Mouse (Mus musculus): ENCODE data around the gene Scaf1.
A peak's percentile ranks its signal among the peaks of the same experiment; 100 is the strongest.

Scaf1 gene

DNA sequence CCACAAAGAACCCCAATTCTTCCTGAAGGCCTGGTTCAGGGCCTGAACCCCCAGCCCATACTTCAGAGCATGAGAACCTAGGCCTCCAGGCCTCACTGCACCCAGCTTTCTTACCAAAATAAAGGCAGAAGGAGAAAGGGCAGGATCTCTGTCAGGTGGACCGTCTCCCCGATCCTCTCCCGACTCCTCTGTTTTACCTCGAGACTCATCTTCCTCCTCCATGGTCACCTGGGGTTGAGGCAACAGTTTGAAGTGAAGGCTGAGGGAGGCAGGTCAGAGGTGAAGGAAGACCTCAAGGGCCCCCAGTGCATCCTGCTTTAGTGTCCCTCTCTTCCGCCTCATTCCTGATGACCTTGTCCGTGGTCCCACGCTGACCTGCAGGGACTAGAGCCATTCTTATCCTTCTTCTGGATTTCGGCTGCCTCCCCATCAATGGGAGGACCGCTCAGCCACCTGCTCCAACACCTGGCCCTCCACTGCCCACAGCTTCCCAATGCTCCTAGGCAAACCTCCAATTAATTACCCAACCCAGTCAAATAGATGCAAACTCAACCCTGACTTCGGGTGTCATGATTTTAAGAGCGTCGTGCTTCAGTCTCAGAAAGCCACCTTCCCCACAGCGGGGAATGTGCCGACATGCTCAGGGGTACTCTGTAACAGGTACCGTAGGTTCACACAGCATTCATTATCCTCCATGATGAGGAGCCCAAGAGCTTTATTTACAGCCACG, 2.6 kb downstream of the Scaf1 start:
- no peak for DNase-seq (ENCODE audit: low spot score)

GRCm38 (mm10) chr7:45012824-45013223, 3.3 kb downstream of the Scaf1 start:
- DNase-seq (ENCODE audit: low spot score) = no peak

GRCm38 (mm10) chr7:45012011-45012410, 4.2 kb downstream of the Scaf1 start:
- no peak for DNase-seq (ENCODE audit: low spot score)

- no peak for DNase-seq (ENCODE audit: low spot score)
These were observed 7.8 kb downstream of the Scaf1 start for GRCm38 (mm10) chr7:45008411-45008810.

- DNase-seq (ENCODE audit: low spot score) = no peak
These were observed 8.3 kb downstream of the Scaf1 start for GRCm38 (mm10) chr7:45007846-45008245.

DNA sequence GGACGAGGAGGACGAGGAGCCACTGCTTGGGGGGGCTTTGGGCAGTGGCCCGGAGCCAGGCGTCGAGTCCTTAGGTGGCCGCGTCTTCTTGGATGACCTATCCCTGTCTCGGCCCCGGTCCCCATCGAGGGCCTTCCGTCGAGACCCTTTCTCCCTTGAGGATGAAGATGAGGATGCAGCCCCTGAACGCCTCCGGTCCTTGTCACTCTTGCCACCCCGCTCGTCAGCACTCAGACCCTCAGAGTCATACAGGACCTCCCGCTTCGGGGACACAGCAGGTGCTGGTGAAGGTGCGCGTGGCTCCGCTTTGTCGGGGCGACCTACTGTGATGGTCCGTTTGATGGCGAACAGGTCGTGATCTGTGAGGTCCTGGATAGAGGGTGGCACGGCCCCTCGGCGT, 9.0 kb downstream of the Scaf1 start:
- no peak for DNase-seq (ENCODE audit: low spot score)

DNA sequence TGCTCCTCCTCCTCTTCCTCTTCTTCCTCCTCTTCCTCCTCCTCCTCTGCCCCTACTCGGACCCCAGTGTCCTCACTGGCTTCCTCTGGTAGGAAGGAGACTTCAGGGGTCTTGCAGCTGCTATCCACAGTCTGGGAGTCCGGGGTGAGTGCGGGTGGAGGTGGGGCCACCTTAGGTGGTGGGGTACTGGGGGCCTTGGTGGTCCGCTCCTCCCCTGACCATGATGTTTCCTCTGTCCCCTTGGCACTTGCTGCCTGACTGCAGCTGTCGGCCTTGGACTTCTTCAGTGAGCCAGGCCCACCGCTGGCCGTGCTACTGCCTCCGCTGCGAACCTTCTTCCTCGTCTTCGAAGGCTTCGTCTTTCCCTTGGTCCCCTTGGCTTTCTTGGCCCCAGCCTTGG, 9.7 kb downstream of the Scaf1 start:
- no peak for DNase-seq (ENCODE audit: low spot score)

DNA sequence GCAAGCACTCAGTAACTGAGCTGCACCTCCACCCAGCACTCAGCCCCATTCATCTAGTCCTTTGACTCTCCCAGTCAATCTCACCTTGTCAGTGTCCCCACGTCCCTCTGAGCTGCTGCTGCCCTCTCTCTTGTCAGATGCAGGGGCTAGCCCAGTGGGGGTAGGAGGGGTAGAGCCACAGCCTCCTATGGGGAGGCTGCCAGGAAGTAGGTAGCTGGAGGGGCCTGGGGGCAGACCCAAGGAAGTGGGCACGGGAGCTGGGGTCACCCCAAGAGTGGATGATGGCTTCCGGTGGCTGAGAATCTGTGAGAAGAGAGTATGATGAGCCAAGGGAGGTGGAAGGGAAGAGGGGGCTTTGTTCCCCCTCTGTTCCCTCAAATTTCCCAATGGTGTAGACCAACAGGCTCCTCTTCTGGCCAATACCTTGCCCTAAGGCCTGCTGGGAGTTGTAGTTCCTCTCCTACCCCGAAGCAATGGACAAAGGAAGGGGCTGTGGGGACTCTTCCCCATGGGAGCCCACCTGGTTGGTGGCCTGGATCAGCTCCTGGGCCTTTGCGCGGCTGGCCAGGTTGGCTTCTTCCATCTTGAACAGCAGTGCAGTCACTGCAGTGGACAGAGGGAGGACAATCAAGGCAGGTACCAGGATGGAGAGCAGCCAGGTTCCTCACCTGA, 10.7 kb downstream of the Scaf1 start:
- no peak for DNase-seq (ENCODE audit: low spot score)

DNA sequence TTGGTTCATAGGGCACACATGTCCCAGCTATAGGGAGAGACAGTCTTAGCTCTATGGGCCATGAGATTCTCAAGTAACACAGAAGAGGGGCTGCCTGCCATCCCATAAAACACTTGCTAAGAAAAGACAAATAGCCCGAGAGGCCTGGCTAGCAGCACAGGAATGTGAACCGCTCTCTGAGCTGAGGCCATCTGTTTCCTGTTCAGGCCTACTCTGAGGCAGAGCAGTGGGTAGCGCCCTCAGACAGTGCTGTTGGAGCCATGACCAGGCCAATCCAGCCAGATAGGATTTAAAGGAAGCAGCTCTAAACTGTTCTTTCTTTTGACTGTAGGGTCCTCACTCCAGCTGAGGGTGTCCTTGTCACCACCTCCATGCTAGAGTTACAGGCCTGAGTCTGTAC, 11.6 kb downstream of the Scaf1 start:
- no peak for DNase-seq (ENCODE audit: low spot score)

- no peak for DNase-seq (ENCODE audit: low spot score)
These were observed 13.7 kb downstream of the Scaf1 start for GRCm38 (mm10) chr7:45002440-45002839.

DNA sequence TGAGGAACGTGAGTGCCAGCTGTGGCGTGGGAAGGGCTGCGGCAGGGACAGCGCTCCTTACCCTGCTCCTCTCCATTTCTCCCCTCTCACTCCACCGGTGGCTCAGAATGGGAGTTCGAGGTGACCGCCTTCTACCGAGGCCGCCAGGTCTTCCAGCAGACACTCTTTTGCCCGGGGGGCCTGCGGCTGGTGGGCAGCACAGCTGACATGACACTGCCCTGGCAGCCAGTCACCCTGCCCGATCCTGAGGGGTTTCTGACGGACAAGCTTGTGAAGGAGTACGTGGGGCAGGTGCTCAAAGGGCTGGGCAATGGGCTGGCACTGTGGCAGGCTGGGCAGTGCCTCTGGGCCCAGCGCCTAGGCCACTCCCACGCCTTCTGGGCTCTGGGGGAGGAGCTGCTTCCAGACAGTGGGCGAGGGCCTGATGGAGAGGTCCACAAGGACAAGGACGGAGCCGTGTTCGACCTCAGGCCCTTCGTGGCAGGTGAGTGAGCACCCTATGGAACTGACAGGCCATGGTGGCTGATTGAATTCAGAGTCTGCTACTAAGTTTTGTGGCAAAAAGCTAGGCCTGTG, 15.5 kb downstream of the Scaf1 start:
- DNase-seq (ENCODE audit: low spot score) = peak; percentile 47

GRCm38 (mm10) chr7:44999753-45000152, 16.4 kb downstream of the Scaf1 start:
- no peak for DNase-seq (ENCODE audit: low spot score)

GRCm38 (mm10) chr7:44998501-44998955, 17.6 kb downstream of the Scaf1 start, which contains the start of gene Bcl2l12:
Gene Bcl2l12, minus strand, starts transcription at chr7:44998712.
- peak; percentile 54 for DNase-seq (ENCODE audit: low spot score)

GRCm38 (mm10) chr7:44997940-44998428, 18.2 kb downstream of the Scaf1 start:
- DNase-seq (ENCODE audit: low spot score) = no peak

- peak; percentile 92 for DNase-seq (ENCODE audit: low spot score)
These were observed 18.8 kb downstream of the Scaf1 start, which contains the start of gene Irf3 for GRCm38 (mm10) chr7:44997231-44997939. Gene Irf3, plus strand, starts transcription at chr7:44997648.

GRCm38 (mm10) chr7:44996672-44997071, 19.5 kb downstream of the Scaf1 start:
- DNase-seq (ENCODE audit: low spot score) = no peak

- no peak for DNase-seq (ENCODE audit: low spot score)
These were observed 29.1 kb downstream of the Scaf1 start for GRCm38 (mm10) chr7:44986879-44987718.

- DNase-seq (ENCODE audit: low spot score) = peak; percentile 96
These were observed 29.8 kb downstream of the Scaf1 start, which contains the start of gene Prmt1 for GRCm38 (mm10) chr7:44986192-44986878. Gene Prmt1, minus strand, starts transcription at chr7:44986568.

DNA sequence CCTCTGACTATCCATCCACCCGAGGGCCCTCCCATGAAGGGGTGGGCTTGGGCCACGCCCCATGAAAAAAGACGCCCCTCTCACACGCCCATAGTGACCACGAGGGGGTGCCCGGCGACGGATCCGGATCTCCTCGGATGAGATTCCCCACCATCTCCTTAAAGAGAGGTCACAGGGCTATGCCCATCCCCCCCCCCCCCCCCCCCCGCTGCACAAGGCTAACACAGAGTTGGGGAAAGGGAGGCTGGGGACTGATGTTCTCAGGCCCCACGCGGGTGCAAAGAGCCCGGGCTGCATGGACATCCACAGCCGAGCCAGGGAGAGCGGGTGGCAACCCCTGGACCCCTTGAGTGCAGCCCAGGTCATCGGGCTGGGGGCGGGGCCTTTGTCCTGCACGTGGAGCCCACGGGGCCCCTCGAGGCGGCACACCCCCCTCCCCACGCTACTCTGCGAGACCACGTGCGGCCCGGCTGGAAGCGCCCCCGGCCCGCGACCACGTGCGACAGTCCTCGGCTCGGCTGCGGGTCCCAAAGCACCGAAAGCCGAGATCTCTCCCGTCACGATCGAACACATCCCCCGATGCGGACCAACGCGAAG, 30.5 kb downstream of the Scaf1 start:
- peak; percentile 77 for DNase-seq (ENCODE audit: low spot score)

DNA sequence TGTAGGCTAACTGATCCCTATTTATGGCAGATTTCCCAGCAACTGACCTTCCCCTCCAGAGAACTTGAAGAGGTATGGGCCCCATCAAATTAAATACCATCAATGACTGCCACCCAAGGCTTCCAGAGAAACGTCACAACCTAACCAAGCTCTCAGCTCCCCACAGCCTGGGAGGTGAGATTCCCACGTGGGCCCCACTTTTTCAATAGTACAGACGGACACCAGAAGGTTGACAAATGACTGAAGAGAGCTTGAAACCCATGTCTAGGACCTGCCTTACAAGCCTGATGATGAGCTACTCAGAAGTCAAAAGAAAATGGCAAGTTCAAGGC, 31.4 kb downstream of the Scaf1 start:
- no peak for DNase-seq (ENCODE audit: low spot score)

Data from ovary, postnatal 36 days (tissue).